Mouse (Mus musculus): Measurements from ENCODE around the gene Adcy1.

Gene Adcy1

GRCm38 (mm10) chr11:7068479-7069235, 5.4 kb downstream of the Adcy1 start:
- no peak for DNase-seq (ENCODE audit: low read depth, low spot score)

GRCm38 (mm10) chr11:7069762-7070161, 6.5 kb downstream of the Adcy1 start:
- no peak for DNase-seq (ENCODE audit: low read depth, low spot score)

- DNase-seq (ENCODE audit: low read depth, low spot score), result no peak
Measured at GRCm38 (mm10) chr11:7071617-7072016, 8.3 kb downstream of the Adcy1 start.

GRCm38 (mm10) chr11:7073556-7073955, 10.3 kb downstream of the Adcy1 start:
- DNase-seq (ENCODE audit: low read depth, low spot score), result no peak

- DNase-seq (ENCODE audit: low read depth, low spot score), result no peak
Measured at GRCm38 (mm10) chr11:7076510-7076909, 13.2 kb downstream of the Adcy1 start.

GRCm38 (mm10) chr11:7081893-7082292, 18.6 kb downstream of the Adcy1 start:
- no peak for DNase-seq (ENCODE audit: low read depth, low spot score)

GRCm38 (mm10) chr11:7083911-7084310, 20.6 kb downstream of the Adcy1 start:
- no peak for DNase-seq (ENCODE audit: low read depth, low spot score)

GRCm38 (mm10) chr11:7085184-7085583, 21.9 kb downstream of the Adcy1 start:
- DNase-seq (ENCODE audit: low read depth, low spot score), result no peak

- DNase-seq (ENCODE audit: low read depth, low spot score), result no peak
Measured at GRCm38 (mm10) chr11:7091120-7091519, 27.8 kb downstream of the Adcy1 start.

- DNase-seq (ENCODE audit: low read depth, low spot score), result no peak
Measured at GRCm38 (mm10) chr11:7094844-7095243, 31.6 kb downstream of the Adcy1 start.

- DNase-seq (ENCODE audit: low read depth, low spot score), result no peak
Measured at GRCm38 (mm10) chr11:7101674-7102073, 38.4 kb downstream of the Adcy1 start.

- DNase-seq (ENCODE audit: low read depth, low spot score), result no peak
Measured at GRCm38 (mm10) chr11:7102256-7103194, 39.2 kb downstream of the Adcy1 start.

GRCm38 (mm10) chr11:7105337-7105736, 42.0 kb downstream of the Adcy1 start:
- DNase-seq (ENCODE audit: low read depth, low spot score), result no peak

- DNase-seq (ENCODE audit: low read depth, low spot score), result no peak
Measured at GRCm38 (mm10) chr11:7109131-7109530, 45.8 kb downstream of the Adcy1 start.

GRCm38 (mm10) chr11:7113046-7113445, 49.8 kb downstream of the Adcy1 start:
- no peak for DNase-seq (ENCODE audit: low read depth, low spot score)

GRCm38 (mm10) chr11:7113687-7114086, 50.4 kb downstream of the Adcy1 start:
- DNase-seq (ENCODE audit: low read depth, low spot score), result no peak

GRCm38 (mm10) chr11:7114312-7114711, 51.0 kb downstream of the Adcy1 start:
- no peak for DNase-seq (ENCODE audit: low read depth, low spot score)

- no peak for DNase-seq (ENCODE audit: low read depth, low spot score)
Measured at GRCm38 (mm10) chr11:7116647-7117046, 53.4 kb downstream of the Adcy1 start.

GRCm38 (mm10) chr11:7129319-7130051, 66.2 kb downstream of the Adcy1 start:
- DNase-seq (ENCODE audit: low read depth, low spot score), result no peak

- no peak for DNase-seq (ENCODE audit: low read depth, low spot score)
Measured at GRCm38 (mm10) chr11:7132736-7133387, 69.6 kb downstream of the Adcy1 start.

GRCm38 (mm10) chr11:7133736-7134135, 70.4 kb downstream of the Adcy1 start:
- no peak for DNase-seq (ENCODE audit: low read depth, low spot score)

All from WW6 (cell line).